8 mouse cellular contexts compared by ENCODE assay signal in the genomic region with DNA sequence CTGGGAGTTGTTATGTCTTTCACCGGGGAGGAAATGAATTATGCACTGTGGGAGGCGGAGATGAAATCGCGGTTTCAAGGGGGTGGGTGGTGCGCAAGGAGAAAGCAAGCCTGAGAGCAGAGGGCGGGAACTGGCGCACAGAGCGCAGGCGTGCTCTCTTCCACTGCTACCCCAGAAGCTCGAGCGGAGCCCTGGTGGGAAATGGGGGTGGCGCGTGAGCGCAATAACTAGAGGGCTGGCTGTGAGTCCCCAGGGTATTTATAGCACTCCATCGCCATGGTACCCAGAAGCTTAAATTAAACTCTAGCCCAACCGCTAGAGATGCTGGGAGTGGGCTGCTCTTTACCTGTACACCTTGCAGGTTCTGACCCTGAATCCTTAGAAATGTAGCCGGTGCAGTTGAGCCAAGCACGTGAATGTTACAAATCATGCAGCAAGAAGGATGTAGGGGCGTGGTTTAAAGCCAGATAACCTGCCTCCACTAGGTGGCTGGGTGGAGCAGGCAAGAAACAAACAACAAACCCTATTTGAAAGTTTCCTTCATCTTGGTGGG. TPM values are rescaled to one million over a fixed set of nuclear protein-coding genes. Genes with fewer than 3 reads are reported as not detected.
A peak's percentile ranks its signal among the peaks of the same experiment; 100 is the strongest.
DNase-seq lines count a peak whose midpoint lies in the region; ATAC-seq and TF ChIP-seq lines count a peak whose summit lies in the region.

No protein-coding gene starts in this region.

- WGBS in forebrain, embryonic 16.5 days: 0% methylated on average over 19 of the region's 19 CpGs
- under 1% methylated on average over 19 of the region's 19 CpGs for WGBS in midbrain, embryonic 12.5 days

- intact Hi-C loops in left cerebral cortex, postnatal 25 days (cut with DNase I): no loop called here

- H3K9ac ChIP-seq in ES-E14 (ENCODE audit: insufficient read depth, low read depth, low read length, poor library complexity, severe bottlenecking): peak overlapping the region; percentile 35; the same call in 1 of the 2 replicates
- H3K9ac ChIP-seq in forebrain, embryonic 16.5 days (replicated peaks; ENCODE audit: low read depth, low read length): peak overlapping the region; percentile 55
- peak overlapping the region; percentile 25 for H3K9ac ChIP-seq in midbrain, embryonic 12.5 days (replicated peaks)

- peaks cover 0 to 14% of the 10 kb centered on the region in 2 experiments; a peak in 2 of 4 replicates for H3K4me1 ChIP-seq in ES-E14 (ENCODE audit: control insufficient read depth in 2 of 2, insufficient read depth in 2 of 2, low read length in 2 of 2, poor library complexity in 1 of 2)
- peaks cover 13% of the 10 kb centered on the region for H3K4me1 ChIP-seq in forebrain, embryonic 16.5 days (replicated peaks; ENCODE audit: control insufficient read depth, insufficient read depth, low read length)
- H3K4me1 ChIP-seq in midbrain, embryonic 12.5 days: peaks cover 12% of the 10 kb centered on the region

- H3K36me3 ChIP-seq in ES-E14 (ENCODE audit: control insufficient read depth, insufficient read depth, low read length, poor library complexity, severe bottlenecking): no peaks in the 10 kb centered on the region
- no peaks in the 10 kb centered on the region for H3K36me3 ChIP-seq in forebrain, embryonic 16.5 days (ENCODE audit: control insufficient read depth, insufficient read depth)
- H3K36me3 ChIP-seq in midbrain, embryonic 12.5 days: no peaks in the 10 kb centered on the region

- H3K27ac ChIP-seq in ES-E14 (ENCODE audit: insufficient read depth, low read depth, low read length, poor library complexity, severe bottlenecking): no peak overlapping the region
- H3K27ac ChIP-seq in forebrain, embryonic 16.5 days (ENCODE audit: low read length): peak overlapping the region; percentile 73
- 0 out of 2 replicates have a peak overlapping the region, but pooled peaks have one; percentile 25 for H3K27ac ChIP-seq in midbrain, embryonic 12.5 days (replicated peaks)

- no peaks in the 10 kb centered on the region for H3K27me3 ChIP-seq in forebrain, embryonic 16.5 days (replicated peaks; ENCODE audit: control insufficient read depth, insufficient read depth, low read length)
- H3K27me3 ChIP-seq in midbrain, embryonic 12.5 days: peaks cover 33% of the 10 kb centered on the region

- ATAC-seq in forebrain, embryonic 16.5 days: peak; percentile 90
- ATAC-seq in midbrain, embryonic 12.5 days (ENCODE audit: low FRiP score, low read depth): peak; percentile 77

- H3K4me3 ChIP-seq in ES-E14 (ENCODE audit: insufficient read depth in 1 of 2, low read depth in 1 of 2, low read length in 2 of 2, poor library complexity in 1 of 2, severe bottlenecking in 1 of 2): peak overlapping the region; percentile 33 to 54; a peak in 3 of 4 replicates
- peak overlapping the region; percentile 32 for H3K4me3 ChIP-seq in forebrain, embryonic 16.5 days (replicated peaks; ENCODE audit: low read length)
- H3K4me3 ChIP-seq in midbrain, embryonic 12.5 days: peak overlapping the region; percentile 27

- in situ Hi-C loops in ES-E14 (cut with MboI; ENCODE audit: low sequenced_read_pairs in 2 of 2, unreplicated experiment in 2 of 2): no loop called here

- peak overlapping the region; percentile 55 for H3K4me2 ChIP-seq in forebrain, embryonic 16.5 days (ENCODE audit: low read length)
- peak overlapping the region; percentile 55 for H3K4me2 ChIP-seq in midbrain, embryonic 12.5 days (replicated peaks)

- H3K9me3 ChIP-seq in ES-E14 (ENCODE audit: control insufficient read depth, insufficient read depth, low read depth, low read length): no peaks in the 10 kb centered on the region
- H3K9me3 ChIP-seq in forebrain, embryonic 16.5 days (ENCODE audit: control insufficient read depth, low read length): no peaks in the 10 kb centered on the region
- H3K9me3 ChIP-seq in midbrain, embryonic 12.5 days: no peaks in the 10 kb centered on the region

- DNase-seq in ES-E14 (ENCODE audit: low read depth, low spot score): no peak
- DNase-seq in brain, adult 2 months (ENCODE audit: low read depth, low spot score): peak; percentile 96
- peak; percentile 49 for DNase-seq in kidney, adult 11 months
- peak; percentile 86 to 96 for DNase-seq in left cerebral cortex, postnatal 25 days (ENCODE audit: low spot score in 2 of 2)
- peak; percentile 14 for DNase-seq in thymus, postnatal 0 days (ENCODE audit: low spot score)
- DNase-seq in spleen, adult 18-20 months: no peak

TF ChIP-seq in ES-E14, 5 proteins besides CTCF, POLR2A, EP300 and RAD21:
- TF ChIP-seq ZC3H11A (IDR thresholded peaks at IDR 0.05; ENCODE audit: borderline replicate concordance, low read depth, low read length) (no peak), CHD2 (IDR thresholded peaks at IDR 0.05; ENCODE audit: low read depth, low read length) (no peak), HCFC1 (IDR thresholded peaks at IDR 0.05; ENCODE audit: borderline replicate concordance, insufficient read depth, low read length) (no peak), ZNF384 (IDR thresholded peaks at IDR 0.05; ENCODE audit: low read depth, low read length) (no peak), MAFK (IDR thresholded peaks at IDR 0.05; ENCODE audit: insufficient read depth, low read depth, low read length) (no peak)
TF ChIP-seq in ES-E14: peak in this region for 0.

RNA-seq across cellular contexts. Expression of a gene that starts 5.6 kb away (rescaled TPM):
- total RNA-seq in ES-E14 (2012; rRNA removed): 30.4 and 39.3 TPM in 2 replicates
- 10.2 and 14.9 TPM in 2 replicates for polyA plus RNA-seq in forebrain, embryonic 16.5 days (2015; fragmentation: Nextera tagmentation; extraction: Ambion mirVana)
- total RNA-seq in left cerebral cortex, postnatal 25 days (2021): 100 to 1,000 TPM; 138 TPM
- 7.4 and 8.3 TPM in 2 replicates for polyA plus RNA-seq in midbrain, embryonic 12.5 days (2016; fragmentation: Nextera tagmentation; extraction: Ambion mirVana)
- polyA plus RNA-seq in thymus, postnatal 0 days (2015; fragmentation: Nextera tagmentation; extraction: Ambion mirVana): 1.2 and 1.5 TPM in 2 replicates

Comparison
In these comparisons a context has a peak if more than half of its experiments do, and no peak if none do; other contexts are left out.
1. DNase-seq: peak in brain, adult 2 months (single experiment), kidney, adult 11 months (single experiment), left cerebral cortex, postnatal 25 days (2 of 2) and thymus, postnatal 0 days (single experiment); none in ES-E14 (single experiment) and spleen, adult 18-20 months (0 of 2).
2. Peak in every context shown above with its lines, with median percentiles within 50 percentile points of each other: H3K4me3 ChIP-seq and H3K9ac ChIP-seq.